Mouse (Mus musculus) liver, adult 2 months (tissue): Measurements from ENCODE around the gene 5830473C10Rik.

Experiments used
- CTCF ChIP-seq: fragments of 200-500 bp; IDR thresholded peaks from 2 replicates; pipeline ENCODE4 v1.5.1; 2011; ENCODE audit warnings: low read depth, low read length, control low read depth
- POLR2A ChIP-seq: fragments of 200-500 bp; IDR thresholded peaks from 2 replicates; pipeline ENCODE4 v1.6.1; 2011; ENCODE audit warnings: low read length, control low read depth; ENCODE audit not compliant: insufficient read depth; ENCODE audit errors: extremely low read depth

- no peak for TF ChIP-seq CTCF
- no peak for TF ChIP-seq POLR2A
Observed at GRCm38 (mm10) chr5:90588104-90588503, 27.2 kb downstream of the 5830473C10Rik start.
